Mouse (Mus musculus) brain, embryonic 18.5 days (tissue): ENCODE measurements at regions not wholly inside any gene's neighbourhood (a gene's known extent, or its start where the extent isn't known, plus 50 kb on each side); places are given as distances from the start of the nearest gene placed in this dataset.
A peak's percentile ranks its signal among the peaks of the same experiment; 100 is the strongest.

Experiments used
- DNase-seq: peaks from one replicate; pipeline ENCODE4 v3.0.0-alpha.2; 2012; ENCODE audit warnings: low read depth, low spot score

- no peak for DNase-seq
Observed at GRCm38 (mm10) chr10:98703642-98704293, 210.4 kb upstream of the Atp2b1 start.

DNA sequence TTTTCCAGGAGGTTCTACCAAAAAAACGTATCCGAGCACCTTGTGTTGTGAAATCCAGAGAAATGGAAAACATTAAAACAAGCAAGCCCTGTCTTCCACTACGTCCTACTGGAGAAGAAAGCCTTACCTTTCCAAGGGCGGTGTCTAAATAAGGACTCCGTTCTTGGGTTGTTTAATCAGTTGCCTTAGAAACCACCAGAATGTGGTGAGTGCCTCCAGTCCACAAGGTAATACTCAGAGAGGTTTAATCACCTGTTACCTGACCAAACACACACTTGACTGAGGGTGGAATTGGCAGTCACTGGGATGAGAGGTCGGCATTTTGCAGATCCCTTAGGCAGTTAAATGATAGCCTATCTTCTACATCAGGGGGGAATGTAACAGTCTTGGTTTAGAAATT lies 209.6 kb upstream of the Atp2b1 start:
- no peak for DNase-seq

- no peak for DNase-seq
Observed at GRCm38 (mm10) chr10:98717856-98718255, 196.3 kb upstream of the Atp2b1 start.

DNA sequence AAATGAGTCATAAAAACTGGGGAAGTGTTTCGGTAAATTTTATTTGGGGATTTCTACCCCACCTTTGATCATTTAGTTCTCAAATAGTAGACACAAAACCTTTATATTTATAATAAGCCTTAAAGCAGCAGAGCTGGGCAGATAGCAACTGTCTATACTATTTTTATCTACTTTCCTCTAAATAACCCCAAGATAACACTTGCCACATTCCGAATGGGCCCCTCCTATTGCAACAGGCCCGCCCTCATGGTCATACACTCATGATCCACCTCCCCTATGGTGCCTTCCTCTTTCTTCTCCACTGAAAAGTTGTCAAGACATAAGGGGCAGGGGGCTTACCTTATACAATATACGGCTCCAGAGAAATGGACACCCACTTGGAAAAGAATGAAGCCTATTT lies 195.5 kb upstream of the Atp2b1 start:
- no peak for DNase-seq

DNA sequence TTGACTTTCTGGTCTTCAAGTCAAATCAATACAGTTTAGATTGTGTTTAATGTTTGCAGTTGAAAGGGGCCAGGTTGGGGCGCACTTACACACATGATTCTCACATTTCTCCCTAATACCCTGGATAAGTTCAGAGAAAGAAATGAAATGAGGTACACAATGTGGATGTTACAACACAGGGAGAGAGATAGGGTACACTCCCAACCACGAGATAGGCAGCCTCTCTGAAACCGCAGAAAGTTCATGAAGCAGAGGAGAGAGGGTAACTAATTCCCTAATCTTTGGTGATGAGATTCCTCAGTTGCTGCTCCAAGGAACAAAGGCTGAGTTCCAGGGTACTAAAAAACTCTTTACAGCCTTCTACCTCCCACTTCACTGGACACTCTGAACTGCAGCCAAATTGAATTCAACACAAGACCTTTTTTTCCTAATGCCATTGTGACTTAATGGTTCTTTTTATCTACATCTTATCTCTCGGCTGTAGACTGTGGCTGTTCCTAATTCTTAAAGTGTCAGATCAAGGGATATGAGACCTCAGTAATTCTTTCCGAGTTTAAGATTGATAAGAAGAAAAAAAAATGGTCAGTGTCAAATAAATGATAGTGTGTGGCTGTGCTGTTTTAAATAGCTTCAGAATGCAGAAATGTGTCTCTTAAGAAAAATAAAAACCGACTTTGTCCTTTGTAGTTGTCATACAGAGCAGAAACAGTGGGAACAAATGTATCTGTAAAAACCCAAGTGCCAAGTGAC lies 193.8 kb upstream of the Atp2b1 start:
- no peak for DNase-seq

- DNase-seq, result no peak
Observed at GRCm38 (mm10) chr10:98725110-98725509, 189.1 kb upstream of the Atp2b1 start.

- no peak for DNase-seq
Observed at GRCm38 (mm10) chr10:98727130-98727529, 187.1 kb upstream of the Atp2b1 start.

GRCm38 (mm10) chr10:98728396-98729030 lies 185.7 kb upstream of the Atp2b1 start:
- no peak for DNase-seq

DNA sequence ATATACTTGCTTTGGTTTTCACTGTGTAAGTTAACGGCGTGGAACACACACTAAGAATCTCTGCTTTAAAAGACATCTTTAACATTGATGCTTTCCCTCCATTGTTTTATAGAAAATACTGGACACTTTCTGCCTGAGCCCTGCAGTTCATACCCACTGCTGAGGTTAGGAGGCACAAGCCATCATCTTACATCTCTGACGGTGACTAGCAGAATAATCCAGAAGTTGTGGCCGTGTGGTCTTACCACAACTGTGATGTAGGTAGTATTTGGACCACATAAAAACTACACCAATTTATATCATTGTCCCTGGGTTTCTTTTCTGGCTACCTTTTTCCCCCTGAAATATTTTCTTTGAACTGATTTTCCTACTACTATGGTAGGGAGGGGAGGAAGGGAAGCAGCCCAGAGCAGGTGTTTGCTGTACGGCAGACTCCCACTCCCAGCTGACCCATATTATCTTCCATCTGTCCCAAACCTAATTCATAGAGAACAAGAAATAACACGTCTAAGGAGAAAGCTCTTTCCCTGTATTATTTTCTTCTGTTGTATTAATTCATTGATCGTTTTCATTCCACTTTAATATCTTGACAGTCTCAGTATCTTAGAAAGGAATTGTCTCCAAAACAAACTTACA lies 180.1 kb upstream of the Atp2b1 start:
- no peak for DNase-seq

GRCm38 (mm10) chr10:98740507-98741147 lies 173.6 kb upstream of the Atp2b1 start:
- DNase-seq, result no peak

GRCm38 (mm10) chr10:98741398-98741797 lies 172.8 kb upstream of the Atp2b1 start:
- no peak for DNase-seq

DNA sequence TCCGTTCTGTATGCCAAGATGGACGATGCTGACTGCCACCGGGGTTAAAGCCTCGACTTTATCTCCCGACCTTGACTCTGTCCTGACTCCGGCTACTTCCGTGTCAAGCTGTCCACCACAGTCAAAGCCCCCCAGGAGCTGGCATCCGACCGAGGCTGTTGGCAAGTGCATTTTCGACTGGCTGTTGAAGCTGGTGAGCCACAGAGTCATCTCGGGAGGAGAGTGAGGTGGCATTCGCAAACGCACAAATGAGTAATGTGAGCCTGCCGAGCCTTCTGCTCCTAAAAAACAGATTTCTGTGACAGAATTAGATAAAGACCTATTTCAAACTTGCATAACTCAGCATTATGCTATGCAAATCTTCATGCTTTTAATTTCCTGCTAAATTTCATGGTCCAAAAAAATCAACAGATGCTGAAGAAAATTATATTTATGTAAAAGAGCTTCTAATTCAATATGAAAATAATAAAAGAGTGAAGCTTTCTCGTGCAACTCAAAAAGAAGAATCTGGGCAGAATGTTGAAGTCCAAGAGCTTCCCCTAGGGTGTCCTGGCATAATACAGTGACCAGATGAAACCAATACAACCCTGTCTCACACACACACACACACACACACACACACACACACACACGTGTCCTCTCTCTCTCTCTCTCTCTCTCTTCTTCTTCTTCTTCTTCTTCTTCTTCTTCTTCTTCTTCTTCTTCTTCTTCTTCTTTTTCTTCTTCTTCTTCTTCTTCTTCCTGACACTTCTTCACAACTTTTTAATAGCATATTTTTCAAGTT lies 171.2 kb upstream of the Atp2b1 start:
- DNase-seq, result peak; percentile 36

DNA sequence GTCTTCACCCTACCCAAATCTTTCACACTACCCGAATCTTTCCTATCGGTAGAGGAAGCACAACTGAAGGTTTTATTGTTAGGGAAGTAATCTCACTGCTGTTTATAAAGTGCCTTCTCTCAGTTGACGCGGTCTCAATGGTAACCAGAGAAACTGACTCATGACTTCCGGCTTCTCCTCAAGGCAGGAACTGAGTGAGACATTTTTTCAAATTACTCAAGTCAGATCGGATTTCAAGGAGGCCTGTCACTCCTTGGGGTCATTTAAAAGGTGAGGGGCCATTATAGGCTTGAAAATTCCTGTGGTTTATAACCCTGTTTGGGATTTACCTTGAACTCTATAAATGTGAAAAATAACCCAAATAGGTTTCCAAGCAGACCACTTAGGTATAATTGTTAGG lies 170.0 kb upstream of the Atp2b1 start:
- no peak for DNase-seq

DNA sequence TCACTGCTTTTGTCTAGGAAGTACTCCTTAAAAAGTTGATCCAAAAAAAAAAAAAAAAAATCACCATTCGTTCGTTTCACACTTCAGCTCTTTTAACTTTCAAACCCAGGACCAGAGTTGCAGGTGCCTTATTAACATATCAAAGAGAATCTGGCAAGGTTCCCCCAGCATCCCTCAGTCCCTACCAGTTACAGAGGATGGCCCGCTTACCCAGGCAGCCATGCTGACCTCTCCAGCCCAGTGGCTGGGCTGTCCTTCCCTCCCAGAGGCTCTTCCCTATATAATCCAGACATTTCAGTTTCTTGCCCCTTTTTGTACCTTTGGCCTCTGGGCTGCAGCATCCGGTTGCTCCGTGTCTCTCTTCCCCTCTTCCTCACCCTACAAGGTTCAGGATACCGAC lies 169.5 kb upstream of the Atp2b1 start:
- DNase-seq, result no peak

GRCm38 (mm10) chr10:98745409-98745808 lies 168.8 kb upstream of the Atp2b1 start:
- no peak for DNase-seq

GRCm38 (mm10) chr10:98745861-98746260 lies 168.3 kb upstream of the Atp2b1 start:
- DNase-seq, result no peak

- DNase-seq, result no peak
Observed at GRCm38 (mm10) chr10:98748856-98749583, 165.2 kb upstream of the Atp2b1 start.

DNA sequence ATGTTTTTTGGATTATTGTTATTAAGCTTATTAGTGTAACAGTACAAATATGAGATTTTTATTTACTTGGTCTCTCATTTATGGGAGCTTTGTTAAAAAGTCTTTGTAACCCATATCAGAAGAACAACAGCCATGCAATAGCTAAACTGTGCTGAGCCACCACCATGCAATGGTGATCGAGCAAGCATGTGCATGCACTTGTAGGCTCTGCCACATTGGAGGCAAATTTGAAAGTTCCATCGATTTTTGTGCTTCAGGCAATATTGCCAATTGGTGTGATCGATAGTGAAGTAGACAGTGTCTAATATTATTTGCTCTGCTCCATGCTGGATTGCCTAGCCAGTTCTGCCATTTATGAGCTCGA lies 164.6 kb upstream of the Atp2b1 start:
- no peak for DNase-seq

GRCm38 (mm10) chr10:98751376-98752058 lies 162.7 kb upstream of the Atp2b1 start:
- DNase-seq, result no peak

DNA sequence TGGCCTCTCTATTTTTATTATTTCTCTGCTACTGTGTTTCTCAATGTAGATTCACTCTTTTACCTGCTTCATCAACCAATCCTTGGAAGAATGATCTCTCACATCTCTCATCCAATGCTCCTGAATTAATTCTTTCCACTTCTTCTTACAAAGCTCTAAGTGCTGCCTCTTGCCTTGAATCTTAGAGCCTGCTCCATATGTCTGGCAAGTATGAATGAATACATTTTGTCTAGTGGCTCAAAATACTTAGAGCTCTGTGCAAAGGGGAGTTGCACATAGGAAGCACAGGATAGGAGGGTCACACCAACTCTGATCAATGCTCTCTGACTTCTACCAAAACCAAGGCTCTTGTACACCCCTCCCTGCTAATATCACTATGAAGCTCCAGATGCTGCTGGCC lies 153.1 kb upstream of the Atp2b1 start:
- no peak for DNase-seq
